Mouse (Mus musculus): ENCODE data around the gene Usp33.

The Usp33 gene

DNA sequence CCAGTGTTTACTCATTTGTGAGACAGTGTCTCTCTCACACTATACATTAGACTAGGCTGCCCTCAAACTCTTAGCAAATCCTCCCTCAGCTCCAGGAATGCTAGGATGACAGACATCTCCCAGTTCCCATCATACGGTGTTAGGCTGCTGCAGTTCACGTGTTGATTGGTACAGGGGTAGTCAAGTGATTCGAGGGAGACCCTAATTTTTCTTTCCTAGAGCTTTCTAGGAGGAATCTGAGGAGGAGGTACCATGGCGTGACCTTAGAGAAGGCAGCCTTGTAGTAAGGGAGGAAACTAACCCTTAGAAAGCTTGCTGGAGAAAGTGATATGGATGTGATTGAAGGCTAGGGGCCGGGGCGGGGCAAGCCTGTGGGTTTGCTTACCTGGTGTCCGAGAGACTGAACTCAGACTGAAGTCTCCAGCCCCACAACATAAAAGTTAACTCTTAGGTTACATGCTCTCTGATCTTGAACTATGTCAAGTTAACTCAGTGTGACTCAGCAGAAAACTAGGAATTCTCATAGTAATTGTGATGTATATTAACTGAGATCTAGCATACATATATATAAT is 64.8 kb downstream of the Usp33 start:
- CTCF ChIA-PET, result interaction anchor here in 3 of 4 experiments (0.8 to 1.2 kb wide), 3 partner anchors 8 to 200 kb away, joined by 3 to 4 read pairs (median 3); partner anchors contain the start of gene Zzz3 (in 1 of the 3)
- POLR2A ChIA-PET, result interaction anchor here in 3 of 4 experiments (0.6 to 18.3 kb wide), 13 partner anchors 7 to 228 kb away, joined by 3 to 178 read pairs (median 4); partner anchors contain the start of genes Usp33 (in 1 of the 3) and Zzz3 (in 1 of the 3)

DNA sequence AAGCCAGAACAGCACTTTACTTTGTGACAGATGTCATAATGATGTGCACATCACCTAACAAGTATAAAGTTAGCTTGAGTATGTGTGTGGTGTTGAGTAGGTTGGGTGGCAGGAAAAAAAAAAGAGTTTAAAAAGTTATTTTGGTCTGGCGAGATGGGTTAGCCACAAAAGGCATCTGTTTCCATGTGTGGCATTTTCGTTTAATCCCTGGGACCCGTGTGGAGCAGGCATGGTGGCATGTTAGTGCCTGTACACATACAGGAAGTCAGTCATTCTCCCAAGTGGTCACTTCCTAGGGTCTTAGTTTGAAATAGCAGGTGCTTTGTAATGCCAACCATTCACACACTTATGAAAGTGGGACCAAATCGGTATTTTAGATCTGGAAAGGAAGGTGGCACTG is 66.1 kb downstream of the Usp33 start:
- CTCF ChIA-PET, result no interaction called here
- POLR2A ChIA-PET, result interaction anchor here in 1 of 4 experiments (1.3 to 9.8 kb wide), 2 partner anchors 12 to 16 kb away, joined by 4 to 178 read pairs; partner anchors contain the start of gene Zzz3

DNA sequence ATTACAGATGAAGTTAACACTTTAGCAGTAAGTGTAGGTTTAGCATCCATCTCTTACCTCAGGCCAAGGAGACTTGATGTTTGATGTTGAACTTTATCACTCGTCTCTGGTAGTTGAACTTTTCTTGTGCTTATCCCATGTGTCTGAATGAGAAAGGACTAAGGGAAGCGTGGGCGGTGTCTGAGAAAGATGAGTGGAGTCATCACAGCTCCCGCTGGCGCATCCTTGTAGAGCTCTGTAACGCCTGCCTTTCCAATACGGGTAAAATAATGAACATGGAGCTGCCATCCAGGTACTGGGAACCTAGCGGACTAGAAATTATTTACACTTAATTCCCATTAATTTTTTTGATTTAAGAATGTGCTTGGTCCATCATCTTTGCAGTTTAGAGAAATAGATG is 82.6 kb downstream of the Usp33 start:
- ChIA-PET CTCF (no interaction called here), POLR2A (interaction anchor here in 2 of 4 experiments (0.9 to 1.3 kb wide), 2 partner anchors 12 to 33 kb away, joined by 3 read pairs; no protein-coding TSS in a partner anchor)

DNA sequence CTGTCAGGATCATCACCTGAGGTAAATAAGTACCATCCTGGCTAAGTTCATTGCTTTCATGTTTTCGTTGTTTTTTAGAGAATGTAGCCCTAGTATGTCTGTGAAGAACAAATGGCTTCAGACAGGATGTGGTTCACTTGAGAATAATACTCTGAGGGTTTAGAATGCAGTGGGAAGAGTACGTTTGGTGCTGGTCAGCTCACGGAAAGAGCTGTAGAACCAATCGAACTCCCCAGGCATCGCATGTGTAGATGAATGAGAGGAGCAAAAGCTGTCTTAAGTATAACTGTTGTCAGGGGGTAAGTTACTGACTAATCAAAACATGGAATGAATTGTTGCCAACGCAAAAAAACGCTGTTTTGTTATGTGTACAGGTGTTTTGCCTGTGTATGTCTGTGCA is 86.4 kb downstream of the Usp33 start:
- ChIA-PET POLR2A (interaction anchor here in 1 of 4 experiments (1.3 kb wide), 1 partner anchor 19 kb away, joined by 4 read pairs; no protein-coding TSS in a partner anchor), CTCF (no interaction called here)

- ChIA-PET POLR2A (interaction anchor here in 2 of 4 experiments (0.8 to 2.5 kb wide), 9 partner anchors 8 to 35 kb away, joined by 3 to 11 read pairs (median 3); no protein-coding TSS in a partner anchor), CTCF (no interaction called here)
Observed at GRCm38 (mm10) chr3:152435590-152435989, 89.3 kb downstream of the Usp33 start.

DNA sequence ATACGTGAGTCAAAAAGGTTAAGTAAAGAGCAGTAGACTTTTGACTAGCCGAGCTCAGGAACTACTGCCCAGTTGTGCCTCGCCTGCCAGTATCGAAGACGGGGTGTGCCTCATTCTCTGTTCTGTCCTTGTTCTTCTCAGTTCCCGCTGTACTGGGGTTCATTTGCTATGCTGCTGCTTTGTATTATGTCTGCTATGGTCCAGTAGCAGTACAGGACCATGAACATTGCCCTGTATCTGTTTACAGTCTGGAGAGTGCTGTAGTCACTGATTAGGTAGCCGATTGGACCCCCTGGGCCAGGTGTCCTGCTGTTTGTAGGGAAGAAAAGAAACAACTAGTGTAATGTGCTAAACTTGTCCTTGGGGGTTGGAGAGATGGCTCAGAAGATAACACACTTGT is 91.8 kb downstream of the Usp33 start:
- POLR2A ChIA-PET, result interaction anchor here in 2 of 4 experiments (1.2 to 2.5 kb wide), 6 partner anchors 16 to 43 kb away, joined by 4 to 7 read pairs (median 5); partner anchors contain the start of gene Zzz3 (in 1 of the 2)
- CTCF ChIA-PET, result interaction anchor here in 3 of 4 experiments (0.6 to 1.4 kb wide), 3 partner anchors 20 to 37 kb away, joined by 3 read pairs; no protein-coding TSS in a partner anchor

- ChIA-PET CTCF (no interaction called here), POLR2A (interaction anchor here in 2 of 4 experiments (1.2 to 2.4 kb wide), 4 partner anchors 14 to 37 kb away, joined by 3 to 10 read pairs (median 5); no protein-coding TSS in a partner anchor)
Observed at GRCm38 (mm10) chr3:152442795-152443194, 96.5 kb downstream of the Usp33 start.
